Mouse (Mus musculus) cortical plate, adult 2 months (tissue): ENCODE results near the gene Spast.

ENCODE experiments used
- CTCF ChIP-seq: fragments of 200-500 bp; IDR thresholded peaks from 2 replicates; pipeline ENCODE4 v1.5.1; 2011; ENCODE audit warnings: mild to moderate bottlenecking, control low read depth, low read length; ENCODE audit not compliant: insufficient read depth; ENCODE audit errors: extremely low read depth
- POLR2A ChIP-seq: fragments of 200-500 bp; IDR thresholded peaks from 2 replicates; pipeline ENCODE4 v1.6.1; 2011; ENCODE audit warnings: mild to moderate bottlenecking, low read length, control low read depth; ENCODE audit not compliant: insufficient read depth; ENCODE audit errors: extremely low read depth

DNA sequence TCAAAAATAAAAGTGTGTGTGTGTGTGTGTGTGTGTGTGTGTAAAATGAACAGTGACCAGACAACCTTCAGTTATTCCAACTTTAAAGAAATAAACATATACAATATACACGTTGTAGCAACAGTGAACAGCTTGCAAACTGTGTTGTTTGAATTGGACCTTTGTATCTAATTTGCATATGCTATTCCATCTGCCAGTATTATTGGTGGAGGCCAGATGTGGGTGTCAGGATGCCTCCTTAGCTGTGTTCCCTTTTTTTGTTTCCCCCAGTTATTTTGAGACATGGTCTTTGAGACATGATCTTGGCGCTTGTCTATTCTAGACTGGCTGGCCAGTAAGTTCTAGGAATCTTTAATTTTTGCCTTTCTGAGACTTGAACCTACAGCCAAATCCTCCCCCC, 58.4 kb downstream of the Spast start:
- TF ChIP-seq POLR2A (no peak), CTCF (no peak)
